In genomic region chr7:118996137-118996837, GRCm38 (mm10) we compare ENCODE assay signal across 8 mouse cellular contexts. TPM values are rescaled to one million over a fixed set of nuclear protein-coding genes. Genes with fewer than 3 reads are reported as not detected.
DNase-seq lines count a peak whose midpoint lies in the region; ATAC-seq and TF ChIP-seq lines count a peak whose summit lies in the region.

No protein-coding gene starts in this region.

- 9% methylated on average over 13 of the region's 13 CpGs for WGBS in heart, embryonic 16.5 days
- 8% methylated on average over 13 of the region's 13 CpGs for WGBS in liver, embryonic 14.5 days (ENCODE audit: insufficient replicate concordance)
- WGBS in neural tube, embryonic 12.5 days: 8% methylated on average over 13 of the region's 13 CpGs
- WGBS in stomach, postnatal 0 days: 8% methylated on average over 13 of the region's 13 CpGs

- ATAC-seq in CD4-positive, CD25-positive, alpha-beta regulatory T cell, adult 4 months: peak; percentile 60
- ATAC-seq in heart, embryonic 16.5 days (replicated peaks; ENCODE audit: extremely low read depth, insufficient read depth, low FRiP score): no peak; the same call in 1 of the 2 replicates
- peak; percentile 48; the same call in 1 of the 2 replicates for ATAC-seq in liver, embryonic 14.5 days (ENCODE audit: insufficient read depth)
- ATAC-seq in neural tube, embryonic 12.5 days (ENCODE audit: low FRiP score, low read depth): peak; percentile 18
- peak; percentile 58 for ATAC-seq in stomach, postnatal 0 days (ENCODE audit: low FRiP score, low TSS enrichment)

- H3K27me3 ChIP-seq in heart, embryonic 16.5 days (ENCODE audit: control insufficient read depth, insufficient read depth, low read length): no peaks in the 10 kb centered on the region
- H3K27me3 ChIP-seq in liver, embryonic 14.5 days (ENCODE audit: control insufficient read depth, insufficient read depth, low read length): peaks cover 29% of the 10 kb centered on the region
- no peaks in the 10 kb centered on the region for H3K27me3 ChIP-seq in neural tube, embryonic 12.5 days (replicated peaks)
- H3K27me3 ChIP-seq in stomach, postnatal 0 days (ENCODE audit: control insufficient read depth, insufficient read depth, low read length): no peaks in the 10 kb centered on the region

- no peak overlapping the region for H3K27ac ChIP-seq in brown adipose tissue, adult 24 weeks (replicated peaks; ENCODE audit: low read depth, low read length)
- H3K27ac ChIP-seq in heart, embryonic 16.5 days (ENCODE audit: low read length): no peak overlapping the region
- no peak overlapping the region for H3K27ac ChIP-seq in liver, embryonic 14.5 days
- H3K27ac ChIP-seq in neural tube, embryonic 12.5 days: no peak overlapping the region
- H3K27ac ChIP-seq in stomach, postnatal 0 days (replicated peaks): no peak overlapping the region

- peak; percentile 94 for TF ChIP-seq CTCF in liver, embryonic 14.5 days (IDR thresholded peaks at IDR 0.05; ENCODE audit: low read depth)
- peak; percentile 100 for TF ChIP-seq CTCF in stomach, postnatal 0 days (IDR thresholded peaks at IDR 0.05; ENCODE audit: low read depth)

- H3K4me3 ChIP-seq in brown adipose tissue, adult 24 weeks (ENCODE audit: insufficient read depth, low read depth, low read length): peak overlapping the region; percentile 47; the same call in 1 of the 2 replicates
- H3K4me3 ChIP-seq in heart, embryonic 16.5 days (ENCODE audit: low read length): no peak overlapping the region
- H3K4me3 ChIP-seq in liver, embryonic 14.5 days (ENCODE audit: insufficient read depth in 1 of 2, low read depth in 2 of 2, low read length in 2 of 2): no peak overlapping the region
- no peak overlapping the region for H3K4me3 ChIP-seq in neural tube, embryonic 12.5 days
- no peak overlapping the region for H3K4me3 ChIP-seq in stomach, postnatal 0 days (ENCODE audit: low read depth, low read length)

- H3K4me1 ChIP-seq in brown adipose tissue, adult 24 weeks (ENCODE audit: control insufficient read depth, insufficient read depth, insufficient read length, low read length): peaks cover 4% of the 10 kb centered on the region; the same call in 1 of the 2 replicates
- H3K4me1 ChIP-seq in heart, embryonic 16.5 days (ENCODE audit: control insufficient read depth, insufficient read depth, low read length): peaks cover 16% of the 10 kb centered on the region
- H3K4me1 ChIP-seq in liver, embryonic 14.5 days (replicated peaks; ENCODE audit: control insufficient read depth in 2 of 2, insufficient read depth in 2 of 2, low read length in 1 of 2): peaks cover 0 to 6% of the 10 kb centered on the region in 2 experiments; a peak in 2 of 4 replicates
- peaks cover 44% of the 10 kb centered on the region for H3K4me1 ChIP-seq in neural tube, embryonic 12.5 days
- no peaks in the 10 kb centered on the region for H3K4me1 ChIP-seq in stomach, postnatal 0 days (replicated peaks; ENCODE audit: control insufficient read depth, insufficient read depth)

- H3K9me3 ChIP-seq in heart, embryonic 16.5 days (replicated peaks; ENCODE audit: control insufficient read depth, low read length): no peaks in the 10 kb centered on the region
- no peaks in the 10 kb centered on the region for H3K9me3 ChIP-seq in liver, embryonic 14.5 days (ENCODE audit: control insufficient read depth, low read length)
- no peaks in the 10 kb centered on the region for H3K9me3 ChIP-seq in neural tube, embryonic 12.5 days
- no peaks in the 10 kb centered on the region for H3K9me3 ChIP-seq in stomach, postnatal 0 days (ENCODE audit: control insufficient read depth, low read length)

- TF ChIP-seq EP300 in liver, embryonic 14.5 days (IDR thresholded peaks at IDR 0.05; ENCODE audit: low read depth): no peak
- no peak for TF ChIP-seq EP300 in stomach, postnatal 0 days (optimal IDR thresholded peaks at IDR 0.05)

- H3K9ac ChIP-seq in heart, embryonic 16.5 days (ENCODE audit: low read length): no peak overlapping the region
- no peak overlapping the region for H3K9ac ChIP-seq in liver, embryonic 14.5 days (replicated peaks)
- no peak overlapping the region for H3K9ac ChIP-seq in neural tube, embryonic 12.5 days
- no peak overlapping the region for H3K9ac ChIP-seq in stomach, postnatal 0 days (ENCODE audit: low read length)

- peak; percentile 74 for DNase-seq in fibroblast of lung, adult 2 months (ENCODE audit: low read depth)
- DNase-seq in kidney, postnatal 25 days: peak; percentile 75 to 88
- peak; percentile 39 to 45 (median 42) for DNase-seq in liver, embryonic 14.5 days (ENCODE audit: low read depth in 3 of 3, low spot score in 3 of 3)
- DNase-seq in stomach, postnatal 0 days (ENCODE audit: low spot score): peak; percentile 85

- H3K4me2 ChIP-seq in heart, embryonic 16.5 days (ENCODE audit: low read depth, low read length): peak overlapping the region; percentile 94; the same call in 1 of the 2 replicates
- no peak overlapping the region for H3K4me2 ChIP-seq in liver, embryonic 14.5 days (ENCODE audit: low read depth)
- peak overlapping the region; percentile 80 for H3K4me2 ChIP-seq in neural tube, embryonic 12.5 days (replicated peaks)
- peak overlapping the region; percentile 85; the same call in 1 of the 2 replicates for H3K4me2 ChIP-seq in stomach, postnatal 0 days (replicated peaks; ENCODE audit: low read depth)

- H3K36me3 ChIP-seq in heart, embryonic 16.5 days (ENCODE audit: control insufficient read depth, insufficient read depth): no peaks in the 10 kb centered on the region
- no peaks in the 10 kb centered on the region for H3K36me3 ChIP-seq in liver, embryonic 14.5 days (replicated peaks; ENCODE audit: control insufficient read depth, insufficient read depth, low read depth)
- H3K36me3 ChIP-seq in neural tube, embryonic 12.5 days: no peaks in the 10 kb centered on the region
- H3K36me3 ChIP-seq in stomach, postnatal 0 days (ENCODE audit: control insufficient read depth, insufficient read depth, low read length): no peaks in the 10 kb centered on the region

RNA-seq across cellular contexts. Expression of gene Gprc5b, which starts 1.3 kb away (rescaled TPM):
- 1 to 10 TPM in 1 of 2 experiments, under 1 TPM in 1; 0.98 to 1.0 TPM for polyA plus RNA-seq in CD4-positive, CD25-positive, alpha-beta regulatory T cell, adult 4 months (2017; shearing (Covaris generic))
- 55.7 and 65.8 TPM in 2 replicates for polyA plus RNA-seq in brown adipose tissue, adult 24 weeks (2012; ENCODE audit: insufficient read depth, insufficient read length, missing spikeins)
- polyA plus RNA-seq in heart, embryonic 16.5 days (2015; fragmentation: Nextera tagmentation; extraction: Ambion mirVana): 5.3 and 5.8 TPM in 2 replicates
- polyA plus RNA-seq in liver, embryonic 14.5 days (2012; rRNA removed): 0.47 and 0.76 TPM in 2 replicates
- 0.30 and 0.58 TPM in 2 replicates for polyA plus RNA-seq in liver, embryonic 14.5 days (2014; fragmentation: Nextera tagmentation; extraction: Ambion mirVana)
- 10.3 and 14.4 TPM in 2 replicates for polyA plus RNA-seq in neural tube, embryonic 12.5 days (2016; fragmentation: Nextera tagmentation; extraction: Ambion mirVana)
- polyA plus RNA-seq in stomach, postnatal 0 days (2015; fragmentation: Nextera tagmentation; extraction: Ambion mirVana): 0.96 and 1.5 TPM in 2 replicates
